Comparison of ENCODE assay signal across 8 mouse cellular contexts in genomic region chr12:52847830-52848518, GRCm38 (mm10).
DNase-seq lines count a peak whose midpoint lies in the region; ATAC-seq and TF ChIP-seq lines count a peak whose summit lies in the region.

No protein-coding gene starts in this region.

- TF ChIP-seq CTCF in lung, adult 2 months (IDR thresholded peaks at IDR 0.05; ENCODE audit: insufficient read depth, low read length), result no peak

- no peaks in the 10 kb centered on the region for H3K9me3 ChIP-seq in lung, embryonic 16.5 days (ENCODE audit: control insufficient read depth, low read length)
- no peaks in the 10 kb centered on the region for H3K9me3 ChIP-seq in neural tube, embryonic 12.5 days

- peak; percentile 79 for ATAC-seq in lung, embryonic 16.5 days (ENCODE audit: low read depth)
- ATAC-seq in neural tube, embryonic 12.5 days (ENCODE audit: low FRiP score, low read depth), result peak; percentile 88
- no peak for ATAC-seq in granulocyte monocyte progenitor cell, adult 5-6 weeks (replicated peaks; ENCODE audit: poor library complexity, severe bottlenecking)

- H3K4me1 ChIP-seq in lung, embryonic 16.5 days (replicated peaks; ENCODE audit: control insufficient read depth, insufficient read depth, low read length), result no peaks in the 10 kb centered on the region
- H3K4me1 ChIP-seq in lung, adult 2 months (ENCODE audit: control insufficient read depth, insufficient read depth, low read length), result no peaks in the 10 kb centered on the region
- H3K4me1 ChIP-seq in neural tube, embryonic 12.5 days, result peaks cover 12% of the 10 kb centered on the region; the same call in 1 of the 2 replicates

- no peak overlapping the region for H3K4me3 ChIP-seq in lung, embryonic 16.5 days (ENCODE audit: low read length)
- H3K4me3 ChIP-seq in lung, adult 2 months (replicated peaks; ENCODE audit: extremely low read depth, low read depth, low read length), result no peak overlapping the region
- no peak overlapping the region for H3K4me3 ChIP-seq in neural tube, embryonic 12.5 days

- no peak for DNase-seq in lung, adult 2 months
- DNase-seq in heart, adult 9 months (ENCODE audit: low spot score in 2 of 2), result peak; percentile 64 to 66
- peak; percentile 32 to 48 for DNase-seq in kidney, postnatal 36 days
- no peak for DNase-seq in layer of hippocampus, postnatal 36 days
- no peak for DNase-seq in thymus, postnatal 4 days

- WGBS in lung, embryonic 16.5 days, result 57% methylated on average over 14 of the region's 14 CpGs
- WGBS in lung, adult 2 months, result 64% methylated on average over 14 of the region's 14 CpGs
- WGBS in neural tube, embryonic 12.5 days, result 53% methylated on average over 14 of the region's 14 CpGs

- no peak overlapping the region for H3K4me2 ChIP-seq in lung, embryonic 16.5 days (ENCODE audit: low read depth, low read length)
- H3K4me2 ChIP-seq in neural tube, embryonic 12.5 days (replicated peaks), result 0 out of 2 replicates have a peak overlapping the region, but pooled peaks have one; percentile 9

- H3K27me3 ChIP-seq in lung, embryonic 16.5 days (ENCODE audit: control insufficient read depth, insufficient read depth, low read depth, low read length), result no peaks in the 10 kb centered on the region
- H3K27me3 ChIP-seq in neural tube, embryonic 12.5 days (replicated peaks), result no peaks in the 10 kb centered on the region

- no peaks in the 10 kb centered on the region for H3K36me3 ChIP-seq in lung, embryonic 16.5 days (ENCODE audit: control insufficient read depth, insufficient read depth, low read length)
- H3K36me3 ChIP-seq in neural tube, embryonic 12.5 days, result no peaks in the 10 kb centered on the region

- no peak overlapping the region for H3K27ac ChIP-seq in lung, embryonic 16.5 days (ENCODE audit: low read length)
- no peak overlapping the region for H3K27ac ChIP-seq in neural tube, embryonic 12.5 days

- TF ChIP-seq POLR2A in lung, adult 2 months (IDR thresholded peaks at IDR 0.05; ENCODE audit: borderline replicate concordance, extremely low read depth, low read depth, low read length), result no peak

- H3K9ac ChIP-seq in lung, embryonic 16.5 days (ENCODE audit: low read length), result no peak overlapping the region
- H3K9ac ChIP-seq in neural tube, embryonic 12.5 days, result no peak overlapping the region

Comparison
In these comparisons a context has a peak if more than half of its experiments do, and no peak if none do; other contexts are left out.
1. DNase-seq: peak in heart, adult 9 months (2 of 2) and kidney, postnatal 36 days (2 of 2); none in lung, adult 2 months (single experiment), layer of hippocampus, postnatal 36 days (0 of 2) and thymus, postnatal 4 days (single experiment).